Mouse (Mus musculus) adrenal gland, adult 10 weeks (tissue): ENCODE measurements around the gene Gucy1b1. TPM values are rescaled to one million over a fixed set of nuclear protein-coding genes. Genes with fewer than 3 reads are reported as not detected.

ENCODE experiments used
- polyA plus RNA-seq: library from polyadenylated mRNA; stranded (reverse); fragments of 350-450 nt; fragmentation: Illumina TruSeq; extraction: RNeasy Lipid Tissue Mini Kit (QIAGEN cat#74804); gene quantifications from one replicate; pipeline ENCODE4 v1.2.3, GENCODE M21; 2014; ENCODE audit warnings: low read depth, low replicate concordance

The Gucy1b1 gene
- 24.5 TPM for polyA plus RNA-seq

GRCm38 (mm10) chr3:82074201-82074851 is at the start of gene Gucy1b1:
Gucy1b1 (minus strand) TSS chr3:82074689.

Other genes starting within 250 kb of the Gucy1b1 start
- gene Ctso, start 142.1 kb downstream of the Gucy1b1 start, polyA plus RNA-seq, result 290 TPM
- 1.9 TPM for gene Tdo2, start 98.5 kb downstream of the Gucy1b1 start, polyA plus RNA-seq
- not detected for gene Asic5, start 92.4 kb downstream of the Gucy1b1 start, polyA plus RNA-seq
- gene Gucy1a1, start 71.1 kb upstream of the Gucy1b1 start, polyA plus RNA-seq, result 69.6 TPM